12 mouse cellular contexts compared by ENCODE assay signal in genomic region chr17:16176782-16177510, GRCm38 (mm10).
A peak's percentile ranks its signal among the peaks of the same experiment; 100 is the strongest.
DNase-seq lines count a peak whose midpoint lies in the region; ATAC-seq and TF ChIP-seq lines count a peak whose summit lies in the region.
"Had no signal": no experiment of that assay in that cellular context is flagged by ENCODE, and none has a peak within 500 bp of the region (broad histone marks: within the 10 kb centered on the region; RNA-seq: fewer than 3 reads in every experiment).

No protein-coding gene starts in this region.

- no peak overlapping the region for H3K4me2 ChIP-seq in hindbrain, embryonic 11.5 days (replicated peaks; ENCODE audit: low read depth, low read length)
- no peak overlapping the region for H3K4me2 ChIP-seq in hindbrain, embryonic 16.5 days (ENCODE audit: low read length)
- no peak overlapping the region for H3K4me2 ChIP-seq in limb, embryonic 14.5 days (replicated peaks; ENCODE audit: low read depth, low read length, severe bottlenecking)

- ATAC-seq in hindbrain, embryonic 11.5 days (ENCODE audit: low FRiP score) = peak; percentile 82
- ATAC-seq in hindbrain, embryonic 16.5 days = no peak
- peak; percentile 60 for ATAC-seq in limb, embryonic 14.5 days (ENCODE audit: low FRiP score, low read depth)
- no peak for ATAC-seq in erythroid progenitor cell, adult 5-6 weeks (replicated peaks; ENCODE audit: low FRiP score, poor library complexity, severe bottlenecking)
- ATAC-seq: CD4-positive, CD25-positive, alpha-beta regulatory T cell, adult 4 months had no signal

- H3K36me3 ChIP-seq in hindbrain, embryonic 11.5 days (ENCODE audit: control insufficient read depth, insufficient read depth, low read length) = no peaks in the 10 kb centered on the region
- no peaks in the 10 kb centered on the region for H3K36me3 ChIP-seq in hindbrain, embryonic 16.5 days (ENCODE audit: control insufficient read depth, insufficient read depth, low read length)
- H3K36me3 ChIP-seq in limb, embryonic 14.5 days (ENCODE audit: control insufficient read depth, insufficient read depth, low read length) = no peaks in the 10 kb centered on the region
- H3K36me3 ChIP-seq: heart, embryonic 10.5 days had no signal

- H3K4me1 ChIP-seq in hindbrain, embryonic 11.5 days (replicated peaks; ENCODE audit: control insufficient read depth, insufficient read depth, low read length) = no peaks in the 10 kb centered on the region
- no peaks in the 10 kb centered on the region for H3K4me1 ChIP-seq in hindbrain, embryonic 16.5 days (ENCODE audit: control insufficient read depth, insufficient read depth, low read depth, low read length)
- H3K4me1 ChIP-seq in limb, embryonic 14.5 days (ENCODE audit: control insufficient read depth, insufficient read depth, low read length) = 0 out of 2 replicates have a peak, but pooled peaks cover 2% of the 10 kb centered on the region
- H3K4me1 ChIP-seq: heart, embryonic 10.5 days had no signal

- peak; percentile 43 for DNase-seq in hindbrain, embryonic 11.5 days (ENCODE audit: low spot score)
- DNase-seq in Muller cell, postnatal 12 days (ENCODE audit: inconsistent ontology term) = peak; percentile 86
- DNase-seq in embryo, embryonic 9.5 days (ENCODE audit: extremely low spot score) = peak; percentile 51
- peak; percentile 49 for DNase-seq in limb, embryonic 14.5 days (ENCODE audit: low spot score)
- DNase-seq in thymus, postnatal 0 days (ENCODE audit: low spot score) = no peak
- DNase-seq in urinary bladder, adult 18-20 months (ENCODE audit: low spot score in 2 of 2) = no peak
- DNase-seq: kidney, postnatal 10 days; thymus, adult 18-20 months had no signal

- TF ChIP-seq POLR2A in limb, embryonic 14.5 days (IDR thresholded peaks at IDR 0.05; ENCODE audit: borderline replicate concordance, extremely low read depth, insufficient read depth, insufficient read length) = no peak

- H3K27ac ChIP-seq in hindbrain, embryonic 11.5 days (ENCODE audit: low read depth, low read length) = peak overlapping the region; percentile 31
- H3K27ac ChIP-seq in hindbrain, embryonic 16.5 days (ENCODE audit: low read depth, low read length) = no peak overlapping the region
- H3K27ac ChIP-seq in limb, embryonic 14.5 days (replicated peaks; ENCODE audit: low read depth, low read length) = no peak overlapping the region
- H3K27ac ChIP-seq: heart, embryonic 10.5 days had no signal

- no peaks in the 10 kb centered on the region for H3K9me3 ChIP-seq in hindbrain, embryonic 11.5 days (ENCODE audit: control insufficient read depth, low read length)
- no peaks in the 10 kb centered on the region for H3K9me3 ChIP-seq in hindbrain, embryonic 16.5 days (ENCODE audit: control insufficient read depth, low read length)
- H3K9me3 ChIP-seq in limb, embryonic 14.5 days (ENCODE audit: control insufficient read depth, low read length) = no peaks in the 10 kb centered on the region
- H3K9me3 ChIP-seq: heart, embryonic 10.5 days had no signal

- WGBS in hindbrain, embryonic 11.5 days = 40% methylated on average over 8 of the region's 8 CpGs
- 38% methylated on average over 8 of the region's 8 CpGs for WGBS in hindbrain, embryonic 16.5 days
- 38% methylated on average over 8 of the region's 8 CpGs for whole genome bisulfite sequencing in limb, embryonic 14.5 days

- no peak overlapping the region for H3K9ac ChIP-seq in hindbrain, embryonic 11.5 days (ENCODE audit: low read depth, low read length)
- no peak overlapping the region for H3K9ac ChIP-seq in hindbrain, embryonic 16.5 days (ENCODE audit: low read depth, low read length)
- H3K9ac ChIP-seq in limb, embryonic 14.5 days (ENCODE audit: low read depth, low read length, severe bottlenecking) = no peak overlapping the region

- no peaks in the 10 kb centered on the region for H3K27me3 ChIP-seq in hindbrain, embryonic 11.5 days (ENCODE audit: control insufficient read depth, insufficient read depth, low read length)
- H3K27me3 ChIP-seq in hindbrain, embryonic 16.5 days (replicated peaks; ENCODE audit: control insufficient read depth, insufficient read depth, low read length) = no peaks in the 10 kb centered on the region
- no peaks in the 10 kb centered on the region for H3K27me3 ChIP-seq in limb, embryonic 14.5 days (ENCODE audit: control insufficient read depth, insufficient read depth, low read length)

- no peak overlapping the region for H3K4me3 ChIP-seq in hindbrain, embryonic 11.5 days (ENCODE audit: low read depth, low read length)
- H3K4me3 ChIP-seq in hindbrain, embryonic 16.5 days (ENCODE audit: low read length) = no peak overlapping the region
- H3K4me3 ChIP-seq in limb, embryonic 14.5 days (replicated peaks; ENCODE audit: low read length) = no peak overlapping the region
- H3K4me3 ChIP-seq: heart, embryonic 10.5 days had no signal

Comparison
In these comparisons a context has a peak if more than half of its experiments do, and no peak if none do; other contexts are left out.
1. ATAC-seq: peak in hindbrain, embryonic 11.5 days (single experiment) and limb, embryonic 14.5 days (single experiment); none in hindbrain, embryonic 16.5 days (single experiment) and erythroid progenitor cell, adult 5-6 weeks (single experiment).
2. DNase-seq: peak in hindbrain, embryonic 11.5 days (single experiment), Muller cell, postnatal 12 days (single experiment), embryo, embryonic 9.5 days (single experiment) and limb, embryonic 14.5 days (single experiment); none in thymus, postnatal 0 days (single experiment) and urinary bladder, adult 18-20 months (0 of 2).